Comparison of ENCODE assay signal across 9 mouse cellular contexts in the genomic region with DNA sequence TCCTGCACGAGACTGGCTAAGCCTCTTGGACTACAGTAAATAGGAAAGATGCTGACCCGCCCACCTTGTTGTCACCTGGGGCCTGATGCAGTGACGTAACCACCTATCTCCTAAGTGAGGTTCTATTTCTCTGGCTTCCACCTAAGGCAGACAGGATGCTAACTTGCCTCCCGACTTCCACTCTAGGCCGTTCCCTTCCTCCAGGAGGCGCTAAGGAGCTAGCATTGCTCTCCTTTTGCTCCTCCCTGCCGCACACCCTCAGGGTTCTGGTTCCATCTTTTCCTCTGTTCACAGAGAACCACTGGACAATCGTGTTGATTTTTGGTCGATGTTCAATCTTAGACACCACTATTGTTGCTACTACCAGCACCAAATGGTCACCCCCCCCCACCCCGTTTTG. TPM values are rescaled to one million over a fixed set of nuclear protein-coding genes. Genes with fewer than 3 reads are reported as not detected.
A peak's percentile ranks its signal among the peaks of the same experiment; 100 is the strongest.
DNase-seq lines count a peak whose midpoint lies in the region; ATAC-seq lines count a peak whose summit lies in the region.
"Had no signal": no experiment of that assay in that cellular context is flagged by ENCODE, and none has a peak within 500 bp of the region (broad histone marks: within the 10 kb centered on the region; RNA-seq: fewer than 3 reads in every experiment).

No protein-coding gene starts in this region.

- H3K4me1 ChIP-seq in hindbrain, embryonic 10.5 days (replicated peaks) = no peaks in the 10 kb centered on the region
- H3K4me1 ChIP-seq in hindbrain, embryonic 12.5 days = no peaks in the 10 kb centered on the region
- H3K4me1 ChIP-seq in kidney, embryonic 16.5 days (ENCODE audit: insufficient read depth, low read length) = no peaks in the 10 kb centered on the region; the same call in 1 of the 2 replicates

- peaks cover 17% of the 10 kb centered on the region for H3K36me3 ChIP-seq in hindbrain, embryonic 10.5 days
- H3K36me3 ChIP-seq in hindbrain, embryonic 12.5 days = peaks cover 9% of the 10 kb centered on the region; the same call in 1 of the 2 replicates
- H3K36me3 ChIP-seq in kidney, embryonic 16.5 days (ENCODE audit: insufficient read depth, low read length) = no peaks in the 10 kb centered on the region

- peaks cover 4% of the 10 kb centered on the region; the same call in 1 of the 2 replicates for H3K9me3 ChIP-seq in hindbrain, embryonic 10.5 days
- 0 out of 2 replicates have a peak, but pooled peaks cover 3% of the 10 kb centered on the region for H3K9me3 ChIP-seq in hindbrain, embryonic 12.5 days (replicated peaks)
- 0 out of 2 replicates have a peak, but pooled peaks cover 2% of the 10 kb centered on the region for H3K9me3 ChIP-seq in kidney, embryonic 16.5 days (ENCODE audit: low read length)

- 43% methylated on average over 10 of the region's 10 CpGs for WGBS in hindbrain, embryonic 10.5 days
- 39% methylated on average over 10 of the region's 10 CpGs for WGBS in hindbrain, embryonic 12.5 days
- WGBS in kidney, embryonic 16.5 days = 58% methylated on average over 10 of the region's 10 CpGs

- H3K4me3 ChIP-seq in hindbrain, embryonic 10.5 days = no peak overlapping the region
- no peak overlapping the region for H3K4me3 ChIP-seq in hindbrain, embryonic 12.5 days
- no peak overlapping the region for H3K4me3 ChIP-seq in kidney, embryonic 16.5 days (ENCODE audit: low read length)

- no peak for ATAC-seq in hindbrain, embryonic 12.5 days (ENCODE audit: low FRiP score)
- ATAC-seq in kidney, embryonic 16.5 days (ENCODE audit: low FRiP score, low TSS enrichment) = no peak

- no peak overlapping the region for H3K9ac ChIP-seq in hindbrain, embryonic 12.5 days
- no peak overlapping the region for H3K9ac ChIP-seq in kidney, embryonic 16.5 days (replicated peaks; ENCODE audit: low read length)

- H3K4me2 ChIP-seq in hindbrain, embryonic 12.5 days (replicated peaks) = no peak overlapping the region
- H3K4me2 ChIP-seq in kidney, embryonic 16.5 days (replicated peaks; ENCODE audit: low read depth, low read length) = no peak overlapping the region

- H3K27ac ChIP-seq in hindbrain, embryonic 10.5 days = no peak overlapping the region
- H3K27ac ChIP-seq in hindbrain, embryonic 12.5 days = no peak overlapping the region
- no peak overlapping the region for H3K27ac ChIP-seq in kidney, embryonic 16.5 days (ENCODE audit: low read length)

- H3K27me3 ChIP-seq in hindbrain, embryonic 10.5 days (ENCODE audit: insufficient read depth, poor library complexity, severe bottlenecking) = no peaks in the 10 kb centered on the region
- no peaks in the 10 kb centered on the region for H3K27me3 ChIP-seq in hindbrain, embryonic 12.5 days
- H3K27me3 ChIP-seq in kidney, embryonic 16.5 days (ENCODE audit: insufficient read depth, low read length) = no peaks in the 10 kb centered on the region

- DNase-seq in hindbrain, embryonic 10.5 days (ENCODE audit: low spot score) = peak; percentile 25
- peak; percentile 42 for DNase-seq in right cerebral cortex, postnatal 14 days
- no peak for DNase-seq in right cerebral cortex, postnatal 10 days (ENCODE audit: low spot score in 2 of 2)
- peak; percentile 27 for DNase-seq in brain, adult 2 months (ENCODE audit: low read depth, low spot score)
- DNase-seq in thymus, postnatal 14 days = peak; percentile 53
- no peak for DNase-seq in heart, adult 11 months
- DNase-seq: kidney, adult 11 months had no signal

RNA-seq across cellular contexts. Expression of gene 1600014C10Rik, which starts 8.6 kb away (rescaled TPM):
- polyA plus RNA-seq in hindbrain, embryonic 10.5 days (2016; fragmentation: Nextera tagmentation; extraction: Ambion mirVana) = 15.1 and 15.2 TPM in 2 replicates
- 21.4 and 22.3 TPM in 2 replicates for polyA plus RNA-seq in hindbrain, embryonic 12.5 days (2016; fragmentation: Nextera tagmentation; extraction: Ambion mirVana)
- polyA plus RNA-seq in kidney, embryonic 16.5 days (2015; fragmentation: Nextera tagmentation; extraction: Ambion mirVana) = 17.6 and 18.9 TPM in 2 replicates

RNA-seq across cellular contexts. Expression of gene Plekhf1, which starts 36.2 kb away (rescaled TPM):
- 2.5 and 3.2 TPM in 2 replicates for polyA plus RNA-seq in hindbrain, embryonic 10.5 days (2016; fragmentation: Nextera tagmentation; extraction: Ambion mirVana)
- 1.8 and 2.1 TPM in 2 replicates for polyA plus RNA-seq in hindbrain, embryonic 12.5 days (2016; fragmentation: Nextera tagmentation; extraction: Ambion mirVana)
- 5.9 and 6.3 TPM in 2 replicates for polyA plus RNA-seq in kidney, embryonic 16.5 days (2015; fragmentation: Nextera tagmentation; extraction: Ambion mirVana)

Comparison
In these comparisons a context has a peak if more than half of its experiments do, and no peak if none do; other contexts are left out.
1. DNase-seq: peak in hindbrain, embryonic 10.5 days (single experiment), right cerebral cortex, postnatal 14 days (single experiment), brain, adult 2 months (single experiment) and thymus, postnatal 14 days (single experiment); none in right cerebral cortex, postnatal 10 days (0 of 2) and heart, adult 11 months (single experiment).